Mouse (Mus musculus) urinary bladder, postnatal 36 days (tissue): ENCODE results near the gene Naa60.
"Not testable (repeated sequence)": the region's sequence is repeated elsewhere in the genome, so short reads cannot be mapped to it uniquely, and the experiment has no call there.

Source experiments
- DNase-seq, 2 experiments: peaks; one replicate each; pipeline ENCODE4 v3.0.0; 2022; ENCODE audit warnings: low spot score in 2 of 2, mixed read lengths in 1 of 2

Gene Naa60

GRCm38 (mm10) chr16:3872216-3873047, at the start of gene Naa60:
Naa60 (plus strand) TSS chr16:3872375.
- DNase-seq, result peak; percentile 90 to 92

GRCm38 (mm10) chr16:3828021-3828420, 44.2 kb upstream of the Naa60 start:
- no peak for DNase-seq

- no peak for DNase-seq
Observed at GRCm38 (mm10) chr16:3829727-3830126, 42.4 kb upstream of the Naa60 start.

- no peak for DNase-seq
Observed at GRCm38 (mm10) chr16:3830588-3831109, 41.5 kb upstream of the Naa60 start, which contains the start of gene Olfr15. Olfr15 (plus strand) TSS chr16:3830878.

GRCm38 (mm10) chr16:3835461-3835860, 36.7 kb upstream of the Naa60 start:
- DNase-seq, result no peak

- no peak for DNase-seq
Observed at GRCm38 (mm10) chr16:3839157-3839885, 32.9 kb upstream of the Naa60 start.

GRCm38 (mm10) chr16:3842989-3843388, 29.2 kb upstream of the Naa60 start:
- DNase-seq, result no peak

- DNase-seq, result no peak
Observed at GRCm38 (mm10) chr16:3843796-3844195, 28.4 kb upstream of the Naa60 start.

GRCm38 (mm10) chr16:3846711-3847518, 25.3 kb upstream of the Naa60 start, which contains the start of gene Zfp174:
Zfp174 (plus strand) TSS chr16:3847268.
- peak; percentile 91 to 94 for DNase-seq

- DNase-seq, result no peak
Observed at GRCm38 (mm10) chr16:3847871-3848270, 24.3 kb upstream of the Naa60 start.

GRCm38 (mm10) chr16:3848416-3848815, 23.8 kb upstream of the Naa60 start:
- no peak for DNase-seq

- not testable (repeated sequence) for DNase-seq
Observed at GRCm38 (mm10) chr16:3851301-3851700, 20.9 kb upstream of the Naa60 start.

- no peak for DNase-seq
Observed at GRCm38 (mm10) chr16:3852586-3852985, 19.6 kb upstream of the Naa60 start.

GRCm38 (mm10) chr16:3854437-3855182, 17.6 kb upstream of the Naa60 start:
- DNase-seq, result no peak

GRCm38 (mm10) chr16:3855776-3856175, 16.4 kb upstream of the Naa60 start:
- no peak for DNase-seq

GRCm38 (mm10) chr16:3859254-3859653, 12.9 kb upstream of the Naa60 start:
- DNase-seq, result no peak

GRCm38 (mm10) chr16:3871815-3872214, 360 bp upstream of the Naa60 start:
- DNase-seq, result no peak

- no peak for DNase-seq
Observed at GRCm38 (mm10) chr16:3876346-3876745, 4.2 kb downstream of the Naa60 start.

GRCm38 (mm10) chr16:3884201-3885064, 12.3 kb downstream of the Naa60 start, which contains the start of the genes Zfp597 and Gm20695:
Zfp597 (minus strand) TSS chr16:3884561.
Gm20695 (plus strand) TSS chr16:3884648.
- peak; percentile 91 to 94 for DNase-seq
